Mouse (Mus musculus): ENCODE results near the gene Capn2. TPM values are rescaled to one million over a fixed set of nuclear protein-coding genes. Genes with fewer than 3 reads are reported as not detected.

Capn2 gene
- polyA plus RNA-seq, 1 experiment from 2014 or later: 119 TPM

DNA sequence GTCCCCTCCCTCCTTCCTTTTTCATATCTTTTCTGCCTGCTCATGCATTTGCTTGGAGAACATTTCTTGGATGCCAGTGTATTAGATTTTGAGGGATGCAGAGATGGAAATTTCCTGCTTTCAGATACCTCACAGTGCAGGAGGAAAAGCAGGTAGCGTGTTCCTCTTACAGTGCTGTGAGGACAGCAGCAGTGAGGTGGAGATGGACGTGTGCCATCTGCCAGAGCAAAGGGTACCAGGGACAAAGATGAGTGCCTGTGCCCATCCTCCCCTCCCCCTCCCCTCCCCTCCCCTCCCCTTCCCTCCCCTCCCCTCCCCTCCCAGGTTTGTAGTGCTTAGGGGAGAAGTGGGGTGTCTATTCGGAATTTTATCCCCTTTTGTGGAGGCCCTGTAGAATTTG lies 87.6 kb downstream of the Capn2 start:
- ATAC-seq (ENCODE audit: insufficient number of reproducible peaks, low FRiP score): no peak
- peaks cover 25% of the 10 kb centered on the region for H3K4me1 ChIP-seq (replicated peaks)
- H3K27me3 ChIP-seq (replicated peaks): no peaks in the 10 kb centered on the region
- no peak overlapping the region for H3K4me2 ChIP-seq
- no peak overlapping the region for H3K9ac ChIP-seq
- WGBS: 85% methylated on average over 3 of the region's 3 CpGs
- H3K4me3 ChIP-seq: no peak overlapping the region
- H3K36me3 ChIP-seq: peaks cover 41% of the 10 kb centered on the region
- no peaks in the 10 kb centered on the region for H3K9me3 ChIP-seq (replicated peaks)
- H3K27ac ChIP-seq (ENCODE audit: poor library complexity, severe bottlenecking): no peak overlapping the region

DNA sequence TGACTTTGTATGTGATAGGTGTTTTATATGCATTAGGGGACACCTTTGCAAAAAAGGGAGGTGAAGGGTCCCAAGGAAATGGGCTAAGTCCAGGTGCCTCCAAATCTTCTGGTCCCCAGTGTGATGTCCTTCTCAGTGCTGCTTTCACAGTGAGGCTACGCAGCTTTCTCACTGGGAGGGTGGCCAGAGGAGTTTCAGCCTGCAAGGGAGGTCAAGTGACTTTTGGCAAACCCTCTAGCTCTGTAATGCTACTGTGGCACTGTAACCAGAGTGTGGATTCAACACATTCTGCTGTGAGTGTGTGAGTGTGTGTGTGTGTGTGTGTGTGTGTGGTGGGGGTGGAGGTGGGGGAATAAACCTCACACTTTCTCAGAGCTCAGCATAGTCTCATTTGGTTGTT lies 90.0 kb downstream of the Capn2 start:
- Histone ChIP-seq H3K36me3 (peaks cover 26% of the 10 kb centered on the region), H3K27ac (ENCODE audit: poor library complexity, severe bottlenecking) (no peak overlapping the region), H3K4me2 (no peak overlapping the region), H3K9ac (no peak overlapping the region), H3K9me3 (replicated peaks) (no peaks in the 10 kb centered on the region), H3K27me3 (replicated peaks) (no peaks in the 10 kb centered on the region), H3K4me3 (no peak overlapping the region), H3K4me1 (replicated peaks) (peaks cover 26% of the 10 kb centered on the region)
- 77% methylated on average over 1 of the region's 1 CpGs for WGBS
- ATAC-seq (ENCODE audit: insufficient number of reproducible peaks, low FRiP score): no peak

DNA sequence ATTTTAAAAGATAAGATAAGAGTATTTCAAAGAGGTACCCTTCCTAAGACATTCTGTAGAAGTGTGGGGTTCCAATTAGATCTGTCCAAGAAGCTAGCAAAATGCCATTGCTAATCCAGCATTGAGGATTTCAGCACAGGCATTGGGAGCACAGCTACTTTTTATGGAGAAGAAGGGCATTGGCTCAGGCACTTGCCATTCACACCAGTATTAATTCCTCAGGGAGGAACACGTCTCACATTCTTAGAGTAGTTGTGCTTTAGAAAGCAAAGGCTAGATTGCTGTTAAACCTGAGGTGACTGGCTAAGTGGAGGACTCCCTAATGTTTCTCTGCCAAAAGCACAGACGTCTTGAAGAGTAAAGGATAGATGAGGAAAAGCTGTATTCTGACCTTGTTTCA lies 91.0 kb downstream of the Capn2 start:
- Histone ChIP-seq H3K27ac (ENCODE audit: poor library complexity, severe bottlenecking) (no peak overlapping the region), H3K36me3 (peaks cover 16% of the 10 kb centered on the region), H3K4me1 (replicated peaks) (peaks cover 32% of the 10 kb centered on the region), H3K4me3 (no peak overlapping the region), H3K9ac (no peak overlapping the region), H3K4me2 (no peak overlapping the region), H3K27me3 (replicated peaks) (no peaks in the 10 kb centered on the region), H3K9me3 (replicated peaks) (no peaks in the 10 kb centered on the region)
- no peak for ATAC-seq (ENCODE audit: insufficient number of reproducible peaks, low FRiP score)
- 42% methylated on average over 2 of the region's 2 CpGs for WGBS

DNA sequence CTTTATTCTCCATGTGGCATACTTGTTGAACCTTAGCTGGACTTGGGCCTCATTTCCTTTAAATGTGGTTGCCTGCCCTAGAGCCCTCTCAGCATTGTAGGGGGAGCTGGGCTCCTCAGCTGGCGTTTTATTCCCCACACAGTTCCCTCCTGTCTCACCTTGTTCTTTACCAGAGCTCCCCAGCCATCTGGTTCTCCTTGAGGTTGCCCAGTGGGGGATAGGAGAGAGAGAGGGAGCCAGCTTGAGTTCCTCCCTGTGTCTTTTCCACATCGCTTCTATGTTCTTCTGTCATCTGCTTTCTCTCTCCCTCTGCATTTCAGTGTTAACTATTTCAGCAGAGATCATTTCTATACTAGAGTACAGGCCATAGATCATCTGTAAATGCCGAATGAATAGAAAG lies 92.2 kb downstream of the Capn2 start:
- no peaks in the 10 kb centered on the region for H3K27me3 ChIP-seq (replicated peaks)
- H3K9me3 ChIP-seq (replicated peaks): no peaks in the 10 kb centered on the region
- no peak for ATAC-seq (ENCODE audit: insufficient number of reproducible peaks, low FRiP score)
- no peak overlapping the region for H3K27ac ChIP-seq (ENCODE audit: poor library complexity, severe bottlenecking)
- no peak overlapping the region for H3K4me3 ChIP-seq
- WGBS: 73% methylated on average over 3 of the region's 3 CpGs
- no peak overlapping the region for H3K9ac ChIP-seq
- H3K4me2 ChIP-seq: no peak overlapping the region
- peaks cover 41% of the 10 kb centered on the region for H3K4me1 ChIP-seq (replicated peaks)
- H3K36me3 ChIP-seq: peaks cover 14% of the 10 kb centered on the region

DNA sequence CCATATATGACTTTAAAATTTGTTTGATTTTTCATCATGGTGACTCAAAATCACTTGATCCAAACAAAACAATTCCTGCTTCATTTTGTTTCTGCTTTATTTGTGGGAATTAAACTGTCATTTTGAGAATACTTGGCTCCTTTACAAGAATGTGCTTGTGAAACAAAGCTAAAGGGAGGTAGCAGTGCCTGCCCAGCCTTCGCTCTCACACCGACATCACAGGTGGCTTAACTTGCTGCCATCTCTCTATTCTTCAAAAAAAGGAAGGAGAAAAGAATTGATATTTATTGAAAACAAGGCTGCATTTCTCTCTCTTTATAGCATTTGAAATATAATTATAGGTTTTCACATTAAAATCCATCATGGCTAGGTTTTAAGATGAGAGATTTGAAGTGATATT lies 93.1 kb downstream of the Capn2 start:
- no peak overlapping the region for H3K4me2 ChIP-seq
- peaks cover 44% of the 10 kb centered on the region for H3K4me1 ChIP-seq (replicated peaks)
- 83% methylated on average over 2 of the region's 2 CpGs for WGBS
- no peaks in the 10 kb centered on the region for H3K27me3 ChIP-seq (replicated peaks)
- H3K4me3 ChIP-seq: no peak overlapping the region
- H3K27ac ChIP-seq (ENCODE audit: poor library complexity, severe bottlenecking): no peak overlapping the region
- no peak overlapping the region for H3K9ac ChIP-seq
- peaks cover 5% of the 10 kb centered on the region for H3K36me3 ChIP-seq
- no peaks in the 10 kb centered on the region for H3K9me3 ChIP-seq (replicated peaks)
- ATAC-seq (ENCODE audit: insufficient number of reproducible peaks, low FRiP score): no peak

DNA sequence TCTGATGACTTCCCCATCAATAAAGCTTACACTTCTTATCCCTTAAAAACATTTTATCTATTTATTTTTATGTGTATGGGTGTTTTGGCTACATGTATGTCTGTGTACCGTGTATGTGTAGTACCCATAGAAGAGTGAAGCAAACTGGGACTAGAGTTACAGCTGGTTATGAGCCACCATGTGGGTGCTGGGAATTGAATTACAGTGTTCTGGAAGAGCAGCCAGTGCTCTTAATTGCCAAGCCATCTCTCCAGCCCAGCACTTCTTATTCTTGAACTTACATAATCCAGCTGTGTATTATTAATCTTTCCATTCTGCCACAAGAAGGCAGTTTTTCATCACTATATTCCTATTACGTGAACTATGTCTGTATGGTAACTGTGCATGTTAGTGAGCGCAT lies 97.9 kb downstream of the Capn2 start:
- Histone ChIP-seq H3K9me3 (replicated peaks) (no peaks in the 10 kb centered on the region), H3K27me3 (replicated peaks) (no peaks in the 10 kb centered on the region), H3K27ac (ENCODE audit: poor library complexity, severe bottlenecking) (no peak overlapping the region), H3K4me2 (no peak overlapping the region), H3K4me3 (no peak overlapping the region), H3K9ac (no peak overlapping the region), H3K36me3 (no peaks in the 10 kb centered on the region), H3K4me1 (replicated peaks) (peaks cover 38% of the 10 kb centered on the region)
- ATAC-seq (ENCODE audit: insufficient number of reproducible peaks, low FRiP score): no peak
- 93% methylated on average over 3 of the region's 3 CpGs for WGBS

Other genes with a start within 250 kb of the Capn2 start
- gene Degs1, start 234.8 kb downstream of the Capn2 start, polyA plus RNA-seq (2016; fragmentation: Nextera tagmentation; extraction: Ambion mirVana): 163 and 168 TPM in 2 replicates
- 17.1 and 19.6 TPM in 2 replicates for gene Fbxo28, start 176.0 kb downstream of the Capn2 start, polyA plus RNA-seq (2016; fragmentation: Nextera tagmentation; extraction: Ambion mirVana)
- 18.9 and 19.8 TPM in 2 replicates for gene Trp53bp2, start 108.4 kb downstream of the Capn2 start, polyA plus RNA-seq (2016; fragmentation: Nextera tagmentation; extraction: Ambion mirVana)
- not detected in 2 replicates for gene Capn8, start 47.4 kb upstream of the Capn2 start, polyA plus RNA-seq (2016; fragmentation: Nextera tagmentation; extraction: Ambion mirVana)
- not detected in 2 replicates for gene Ccdc185, start 231.6 kb upstream of the Capn2 start, polyA plus RNA-seq (2016; fragmentation: Nextera tagmentation; extraction: Ambion mirVana)
- gene Susd4, start 246.3 kb upstream of the Capn2 start, polyA plus RNA-seq (2016; fragmentation: Nextera tagmentation; extraction: Ambion mirVana): 4.7 and 5.3 TPM in 2 replicates

Measured in heart, embryonic 12.5 days (tissue).